Mouse (Mus musculus): ENCODE data around the gene Otx2.

DNA sequence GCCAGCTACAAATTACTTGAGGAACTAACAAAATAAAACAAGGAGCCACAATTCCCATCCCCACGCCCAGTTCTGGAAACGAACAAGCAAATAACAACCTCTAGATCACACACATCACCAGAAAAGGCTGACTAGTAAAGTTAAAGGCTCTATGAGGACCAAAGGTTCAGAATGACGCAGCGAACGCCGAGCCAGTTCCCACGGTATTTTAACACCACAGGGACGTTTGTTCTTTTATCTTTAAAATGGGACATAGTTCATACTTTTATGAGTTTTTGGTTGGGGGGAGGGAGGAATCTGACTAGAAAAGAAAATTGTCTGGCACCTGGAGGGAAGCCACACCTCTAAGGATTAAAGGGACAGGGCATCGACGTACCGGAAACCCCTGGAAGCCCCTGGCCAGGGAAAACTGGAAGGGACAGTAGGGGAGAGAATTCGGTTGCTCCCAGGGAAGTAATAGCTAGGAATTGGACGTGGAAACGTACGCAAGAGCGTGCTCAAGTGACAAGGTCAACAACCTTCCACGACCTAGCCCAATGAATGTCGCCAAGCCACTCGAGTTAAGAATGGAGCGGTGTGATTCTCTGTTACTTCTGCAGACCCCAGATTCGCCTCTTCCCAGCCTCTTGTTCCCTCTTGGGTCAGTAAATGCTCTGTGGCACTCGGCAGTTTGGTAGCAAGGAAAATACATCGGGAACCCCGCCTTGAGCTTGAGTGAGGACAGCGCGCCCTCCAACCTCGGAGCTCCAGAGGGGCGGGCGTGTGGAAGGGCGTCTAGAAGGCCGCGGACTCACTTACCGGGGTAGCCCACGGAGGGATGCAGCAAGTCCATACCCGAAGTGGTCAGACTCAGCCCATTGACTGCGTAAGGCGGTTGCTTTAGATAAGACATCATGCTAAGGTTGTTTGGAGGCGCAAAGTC, 11.7 kb downstream of the Otx2 start:
- no peak for TF ChIP-seq POLR2A (IDR thresholded peaks at IDR 0.05; ENCODE audit: low read depth, low read length)
- no peak for TF ChIP-seq CTCF (IDR thresholded peaks at IDR 0.05; ENCODE audit: extremely low read depth, insufficient read depth, insufficient read length, insufficient replicate concordance)
